Comparison of ENCODE assay signal across 18 mouse cellular contexts in genomic region chr12:72938600-72939490, GRCm38 (mm10). TPM values are rescaled to one million over a fixed set of nuclear protein-coding genes. Genes with fewer than 3 reads are reported as not detected.
A peak's percentile ranks its signal among the peaks of the same experiment; 100 is the strongest.
DNase-seq lines count a peak whose midpoint lies in the region; ATAC-seq and TF ChIP-seq lines count a peak whose summit lies in the region.
"Had no signal": no experiment of that assay in that cellular context is flagged by ENCODE, and none has a peak within 500 bp of the region (broad histone marks: within the 10 kb centered on the region; RNA-seq: fewer than 3 reads in every experiment).

No protein-coding gene starts in this region.

- 3% methylated on average over 14 of the region's 14 CpGs for WGBS in forebrain, embryonic 10.5 days
- WGBS in forebrain, embryonic 16.5 days = 1% methylated on average over 14 of the region's 14 CpGs
- 5% methylated on average over 14 of the region's 14 CpGs for WGBS in intestine, embryonic 14.5 days
- WGBS in intestine, embryonic 15.5 days = 5% methylated on average over 14 of the region's 14 CpGs
- WGBS in forebrain, postnatal 0 days = 2% methylated on average over 14 of the region's 14 CpGs

- no peaks in the 10 kb centered on the region for H3K36me3 ChIP-seq in forebrain, embryonic 10.5 days (replicated peaks)
- H3K36me3 ChIP-seq in forebrain, embryonic 16.5 days (ENCODE audit: control insufficient read depth, insufficient read depth) = no peaks in the 10 kb centered on the region
- no peaks in the 10 kb centered on the region for H3K36me3 ChIP-seq in intestine, embryonic 14.5 days (ENCODE audit: control insufficient read depth, insufficient read depth, low read length)
- no peaks in the 10 kb centered on the region for H3K36me3 ChIP-seq in intestine, embryonic 15.5 days
- no peaks in the 10 kb centered on the region for H3K36me3 ChIP-seq in ES-Bruce4 (ENCODE audit: control insufficient read depth, insufficient read depth, low read length, poor library complexity, severe bottlenecking)
- H3K36me3 ChIP-seq in forebrain, postnatal 0 days (ENCODE audit: insufficient read depth) = no peaks in the 10 kb centered on the region
- H3K36me3 ChIP-seq: stomach, embryonic 15.5 days had no signal

- TF ChIP-seq CTCF in ES-Bruce4 (IDR thresholded peaks at IDR 0.05; ENCODE audit: low read depth, low read length) = no peak
- no peak for TF ChIP-seq CTCF in forebrain, postnatal 0 days (IDR thresholded peaks at IDR 0.05; ENCODE audit: low read depth)

- peaks cover 35% of the 10 kb centered on the region for H3K4me1 ChIP-seq in forebrain, embryonic 10.5 days
- H3K4me1 ChIP-seq in forebrain, embryonic 16.5 days (replicated peaks; ENCODE audit: control insufficient read depth, insufficient read depth, low read length) = peaks cover 6% of the 10 kb centered on the region
- peaks cover 5% of the 10 kb centered on the region; the same call in 1 of the 2 replicates for H3K4me1 ChIP-seq in intestine, embryonic 14.5 days (replicated peaks; ENCODE audit: control insufficient read depth, insufficient read depth, low read length)
- H3K4me1 ChIP-seq in intestine, embryonic 15.5 days (replicated peaks) = peaks cover 7% of the 10 kb centered on the region
- H3K4me1 ChIP-seq in ES-Bruce4 (ENCODE audit: control insufficient read depth, insufficient read depth, low read length) = no peaks in the 10 kb centered on the region
- no peaks in the 10 kb centered on the region for H3K4me1 ChIP-seq in forebrain, postnatal 0 days (ENCODE audit: insufficient read depth)

- H3K27ac ChIP-seq in forebrain, embryonic 10.5 days = no peak overlapping the region
- H3K27ac ChIP-seq in forebrain, embryonic 16.5 days (ENCODE audit: low read length) = no peak overlapping the region
- no peak overlapping the region for H3K27ac ChIP-seq in intestine, embryonic 14.5 days (ENCODE audit: low read depth)
- H3K27ac ChIP-seq in intestine, embryonic 15.5 days = no peak overlapping the region
- H3K27ac ChIP-seq in ES-Bruce4 (ENCODE audit: insufficient read depth, low read length) = no peak overlapping the region
- H3K27ac ChIP-seq in forebrain, postnatal 0 days (ENCODE audit: low read depth, low read length) = no peak overlapping the region
- H3K27ac ChIP-seq: layer of hippocampus, adult 2 months; stomach, embryonic 15.5 days had no signal

- peak overlapping the region; percentile 46 for H3K4me3 ChIP-seq in forebrain, embryonic 10.5 days
- no peak overlapping the region for H3K4me3 ChIP-seq in forebrain, embryonic 16.5 days (replicated peaks; ENCODE audit: low read length)
- no peak overlapping the region for H3K4me3 ChIP-seq in intestine, embryonic 14.5 days (ENCODE audit: low read depth, low read length)
- no peak overlapping the region for H3K4me3 ChIP-seq in intestine, embryonic 15.5 days (replicated peaks)
- peak overlapping the region; percentile 9 for H3K4me3 ChIP-seq in ES-Bruce4 (ENCODE audit: low read depth, low read length)
- H3K4me3 ChIP-seq in forebrain, postnatal 0 days (ENCODE audit: low read depth, low read length) = no peak overlapping the region
- H3K4me3 ChIP-seq: layer of hippocampus, adult 2 months had no signal

- TF ChIP-seq POLR2A in ES-Bruce4 (IDR thresholded peaks at IDR 0.05; ENCODE audit: insufficient read depth, low read length) = no peak

- DNase-seq in forebrain, embryonic 10.5 days (ENCODE audit: extremely low spot score, low spot score) = no peak
- peak; percentile 53 for DNase-seq in intestine, embryonic 14.5 days (ENCODE audit: low spot score)
- peak; percentile 20 for DNase-seq in forebrain, postnatal 0 days
- no peak for DNase-seq in left cerebral cortex, adult 18-20 months (ENCODE audit: low spot score in 2 of 2)
- DNase-seq: left cerebral cortex, postnatal 4 days; thymus, postnatal 36 days had no signal

- H3K9ac ChIP-seq in forebrain, embryonic 16.5 days (replicated peaks; ENCODE audit: low read depth, low read length) = no peak overlapping the region
- no peak overlapping the region for H3K9ac ChIP-seq in intestine, embryonic 14.5 days (ENCODE audit: low read length)
- H3K9ac ChIP-seq in intestine, embryonic 15.5 days = no peak overlapping the region
- no peak overlapping the region for H3K9ac ChIP-seq in ES-Bruce4 (ENCODE audit: low read depth, poor library complexity, severe bottlenecking)
- H3K9ac ChIP-seq in forebrain, postnatal 0 days = no peak overlapping the region
- H3K9ac ChIP-seq: stomach, embryonic 15.5 days had no signal

- peaks cover 99% of the 10 kb centered on the region for H3K27me3 ChIP-seq in forebrain, embryonic 10.5 days (ENCODE audit: poor library complexity, severe bottlenecking)
- peaks cover 77% of the 10 kb centered on the region for H3K27me3 ChIP-seq in forebrain, embryonic 16.5 days (replicated peaks; ENCODE audit: control insufficient read depth, insufficient read depth, low read length)
- peaks cover 97% of the 10 kb centered on the region for H3K27me3 ChIP-seq in intestine, embryonic 14.5 days (replicated peaks; ENCODE audit: control insufficient read depth, insufficient read depth, low read length)
- peaks cover 80% of the 10 kb centered on the region for H3K27me3 ChIP-seq in intestine, embryonic 15.5 days (replicated peaks)
- H3K27me3 ChIP-seq in ES-Bruce4 (ENCODE audit: control insufficient read depth, insufficient read depth, low read length, poor library complexity, severe bottlenecking) = peaks cover 32% of the 10 kb centered on the region
- peaks cover 87% of the 10 kb centered on the region for H3K27me3 ChIP-seq in forebrain, postnatal 0 days (ENCODE audit: insufficient read depth, low read length)

- no peaks in the 10 kb centered on the region for H3K9me3 ChIP-seq in forebrain, embryonic 10.5 days
- no peaks in the 10 kb centered on the region for H3K9me3 ChIP-seq in forebrain, embryonic 16.5 days (ENCODE audit: control insufficient read depth, low read length)
- no peaks in the 10 kb centered on the region for H3K9me3 ChIP-seq in intestine, embryonic 14.5 days (ENCODE audit: control insufficient read depth, low read length)
- H3K9me3 ChIP-seq in intestine, embryonic 15.5 days = no peaks in the 10 kb centered on the region
- H3K9me3 ChIP-seq in ES-Bruce4 (replicated peaks; ENCODE audit: control insufficient read depth, insufficient read depth, low read length, poor library complexity, severe bottlenecking) = no peaks in the 10 kb centered on the region
- no peaks in the 10 kb centered on the region for H3K9me3 ChIP-seq in forebrain, postnatal 0 days (ENCODE audit: low read length)
- H3K9me3 ChIP-seq: stomach, embryonic 15.5 days had no signal

- H3K4me2 ChIP-seq in forebrain, embryonic 16.5 days (ENCODE audit: low read length) = no peak overlapping the region
- no peak overlapping the region for H3K4me2 ChIP-seq in intestine, embryonic 14.5 days (ENCODE audit: low read length)
- H3K4me2 ChIP-seq in intestine, embryonic 15.5 days (replicated peaks) = no peak overlapping the region
- H3K4me2 ChIP-seq in forebrain, postnatal 0 days (ENCODE audit: low read depth) = no peak overlapping the region

- TF ChIP-seq EP300 in ES-Bruce4 (IDR thresholded peaks at IDR 0.05; ENCODE audit: insufficient read depth, low read depth, low read length) = no peak

- ATAC-seq in forebrain, embryonic 16.5 days = no peak
- no peak for ATAC-seq in intestine, embryonic 14.5 days (replicated peaks; ENCODE audit: low FRiP score, low TSS enrichment, low read depth)
- ATAC-seq in intestine, embryonic 15.5 days = no peak
- no peak for ATAC-seq in forebrain, postnatal 0 days
- no peak for ATAC-seq in activated CD4-positive, CD25-positive, alpha-beta regulatory T cell, adult 4 months
- ATAC-seq: inflammation-experienced regulatory T-cells, adult 6 months; lung, postnatal 0 days; midbrain, embryonic 16.5 days had no signal

RNA-seq across cellular contexts. Expression of gene Six6, which starts 0.8 kb away (rescaled TPM):
- 3.2 and 8.0 TPM in 2 replicates for polyA plus RNA-seq in forebrain, embryonic 10.5 days (2016; fragmentation: Nextera tagmentation; extraction: Ambion mirVana)
- 0.10 and 0.63 TPM in 2 replicates for polyA plus RNA-seq in forebrain, embryonic 16.5 days (2015; fragmentation: Nextera tagmentation; extraction: Ambion mirVana)
- not detected in 2 replicates for polyA plus RNA-seq in intestine, embryonic 14.5 days (2014; fragmentation: Nextera tagmentation; extraction: Ambion mirVana)
- not detected in 2 replicates for polyA plus RNA-seq in intestine, embryonic 15.5 days (2015; fragmentation: Nextera tagmentation; extraction: Ambion mirVana)
- polyA plus RNA-seq in ES-Bruce4 (2011; ENCODE audit: insufficient read depth, insufficient read length, low read depth, missing spikeins) = not detected in 2 replicates
- 1.2 and 4.0 TPM in 2 replicates for total RNA-seq in forebrain, postnatal 0 days (2014; rRNA removed)
- polyA plus RNA-seq in forebrain, postnatal 0 days (2015; fragmentation: Nextera tagmentation; extraction: Ambion mirVana) = 0.06 and 0.77 TPM in 2 replicates
- not detected for total RNA-seq in left cerebral cortex, adult 18-20 months (2021)
- under 1 TPM in 1 of 2 experiments, not detected in 1; 0.13 TPM for polyA plus RNA-seq in activated CD4-positive, CD25-positive, alpha-beta regulatory T cell, adult 4 months (2017; shearing (Covaris generic))
- total RNA-seq: adrenal gland, adult 18-20 months; common myeloid progenitor, adult 5-6 weeks; granulocyte monocyte progenitor cell, adult 5-6 weeks; layer of hippocampus, adult 2 months had no signal
- polyA plus RNA-seq: inflammation-experienced regulatory T-cells, adult 6 months; lung, postnatal 0 days; stomach, embryonic 15.5 days had no signal

RNA-seq across cellular contexts. Expression of gene 4930447C04Rik, which starts 1.7 kb away (rescaled TPM):
- polyA plus RNA-seq in forebrain, embryonic 10.5 days (2016; fragmentation: Nextera tagmentation; extraction: Ambion mirVana) = 2.6 and 3.8 TPM in 2 replicates
- polyA plus RNA-seq in forebrain, embryonic 16.5 days (2015; fragmentation: Nextera tagmentation; extraction: Ambion mirVana) = 2.1 and 3.4 TPM in 2 replicates
- 1.0 and 2.0 TPM in 2 replicates for polyA plus RNA-seq in intestine, embryonic 14.5 days (2014; fragmentation: Nextera tagmentation; extraction: Ambion mirVana)
- 1.1 and 1.7 TPM in 2 replicates for polyA plus RNA-seq in intestine, embryonic 15.5 days (2015; fragmentation: Nextera tagmentation; extraction: Ambion mirVana)
- polyA plus RNA-seq in ES-Bruce4 (2011; ENCODE audit: insufficient read depth, insufficient read length, low read depth, missing spikeins) = 79.1 and 91.6 TPM in 2 replicates
- 4.3 and 9.4 TPM in 2 replicates for total RNA-seq in forebrain, postnatal 0 days (2014; rRNA removed)
- polyA plus RNA-seq in forebrain, postnatal 0 days (2015; fragmentation: Nextera tagmentation; extraction: Ambion mirVana) = 2.3 TPM in 2 replicates
- 10 to 100 TPM; 10.1 to 10.2 TPM for total RNA-seq in left cerebral cortex, adult 18-20 months (2021)
- polyA plus RNA-seq in activated CD4-positive, CD25-positive, alpha-beta regulatory T cell, adult 4 months (2017; shearing (Covaris generic)) = under 1 TPM in 1 of 2 experiments, not detected in 1; 0.40 TPM
- polyA plus RNA-seq: inflammation-experienced regulatory T-cells, adult 6 months had no signal

Comparison
In these comparisons a context has a peak if more than half of its experiments do, and no peak if none do; other contexts are left out.
1. DNase-seq: peak in intestine, embryonic 14.5 days (single experiment) and forebrain, postnatal 0 days (single experiment); none in forebrain, embryonic 10.5 days (single experiment) and left cerebral cortex, adult 18-20 months (0 of 2).
2. H3K4me3 ChIP-seq: peak in forebrain, embryonic 10.5 days (single experiment) and ES-Bruce4 (single experiment); none in forebrain, embryonic 16.5 days (single experiment), intestine, embryonic 14.5 days (single experiment), intestine, embryonic 15.5 days (single experiment) and forebrain, postnatal 0 days (single experiment).
3. RNA of gene 4930447C04Rik, which starts 1.7 kb away (polyA plus RNA-seq): 79.1 to 91.6 TPM in ES-Bruce4; 2.1 to 3.4 TPM in forebrain, embryonic 16.5 days, 2.6 to 3.8 TPM in forebrain, embryonic 10.5 days, 2.3 TPM in forebrain, postnatal 0 days, 1.1 to 1.7 TPM in intestine, embryonic 15.5 days, 1.0 to 2.0 TPM in intestine, embryonic 14.5 days and 0.40 TPM in activated CD4-positive, CD25-positive, alpha-beta regulatory T cell, adult 4 months; every median in the first group is over 10 times any median in the second.